Mouse (Mus musculus) kidney, adult 2 months (tissue): Measurements from ENCODE around the gene Cyth4.

Source experiments
- CTCF ChIP-seq: fragments of 200-500 bp; conservative IDR thresholded peaks from 2 replicates; pipeline ENCODE4 v1.5.1; 2011; ENCODE audit warnings: low read depth, mild to moderate bottlenecking, control low read depth, low read length, moderate library complexity, mixed read lengths; ENCODE audit not compliant: insufficient read depth, insufficient read length
- POLR2A ChIP-seq: fragments of 200-500 bp; IDR thresholded peaks from one replicate; pipeline ENCODE4 v1.6.1; 2011; ENCODE audit warnings: low read depth, low read length, control low read depth

DNA sequence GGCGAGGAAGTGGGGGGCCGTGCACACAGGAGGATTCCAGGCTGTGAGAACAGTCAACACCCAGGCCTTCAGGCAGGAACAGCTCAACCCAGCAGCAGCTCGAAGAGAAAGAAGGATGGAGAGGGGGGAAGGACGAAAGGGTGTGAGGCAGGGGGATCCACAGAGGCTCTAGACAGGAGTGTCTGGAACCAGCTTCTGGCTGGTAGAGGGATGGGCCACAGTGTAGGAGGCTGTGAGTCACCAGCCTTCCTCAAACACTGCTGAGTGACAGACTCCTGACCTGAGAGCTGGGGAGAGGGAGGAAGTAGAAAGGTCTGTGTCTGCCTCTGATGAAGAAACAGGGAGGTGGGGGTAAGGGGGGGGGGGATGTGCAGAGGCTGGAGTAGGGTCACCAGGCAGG lies 10.6 kb downstream of the Cyth4 start:
- TF ChIP-seq CTCF (no peak), POLR2A (no peak)
